Mouse (Mus musculus) embryonic facial prominence, embryonic 11.5 days (tissue): ENCODE data around the gene Gng2. TPM values are rescaled to one million over a fixed set of nuclear protein-coding genes. Genes with fewer than 3 reads are reported as not detected.

Source experiments
- ATAC-seq: fragments of 200-750 bp; cut with Nextera tagmentation; replicated peaks from 2 replicates; pipeline ENCODE4 v1.8.0; 2017; ENCODE audit warnings: low read depth; ENCODE audit not compliant: insufficient number of reproducible peaks, low FRiP score, low TSS enrichment
- DNase-seq: peaks from one replicate; pipeline ENCODE4 v3.0.0-alpha.2; 2015; ENCODE audit warnings: low spot score
- H3K27ac ChIP-seq: fragments of 300-500 bp; sonication (generic); replicated peaks from 2 replicates; pipeline ENCODE4 v1.5.1; 2014; ENCODE audit warnings: mild to moderate bottlenecking, low read depth, low read length, control low read depth
- H3K27me3 ChIP-seq: fragments of 300-500 bp; sonication (generic); 2 replicates; pipeline ENCODE4 v1.6.1; 2014; ENCODE audit warnings: mild to moderate bottlenecking, low read length, moderate library complexity, mixed read lengths; ENCODE audit not compliant: control insufficient read depth, insufficient read depth
- H3K36me3 ChIP-seq: fragments of 300-500 bp; sonication (generic); replicated peaks from 2 replicates; pipeline ENCODE4 v1.6.1; 2014; ENCODE audit warnings: low read depth, mild to moderate bottlenecking, low read length, moderate library complexity, mixed read lengths; ENCODE audit not compliant: control insufficient read depth, insufficient read depth
- H3K4me1 ChIP-seq: fragments of 300-500 bp; sonication (generic); 2 replicates; pipeline ENCODE4 v1.6.1; 2014; ENCODE audit warnings: low read length, mixed read lengths; ENCODE audit not compliant: control insufficient read depth, insufficient read depth
- H3K4me2 ChIP-seq: fragments of 300-500 bp; sonication (generic); 2 replicates; pipeline ENCODE4 v1.6.1; 2014; ENCODE audit warnings: low read depth, mild to moderate bottlenecking, control low read depth, low read length, moderate library complexity
- H3K4me3 ChIP-seq: fragments of 300-500 bp; sonication (generic); 2 replicates; pipeline ENCODE4 v1.5.1; 2014; ENCODE audit warnings: low read depth, low read length, control low read depth
- H3K9ac ChIP-seq: fragments of 300-500 bp; sonication (generic); replicated peaks from 2 replicates; pipeline ENCODE4 v1.6.1; 2014; ENCODE audit warnings: mild to moderate bottlenecking, control low read depth, low read length
- H3K9me3 ChIP-seq: fragments of 300-500 bp; sonication (generic); replicated peaks from 2 replicates; pipeline ENCODE4 v1.6.1; 2016; ENCODE audit warnings: mild to moderate bottlenecking, low read length, inconsistent platforms, mixed read lengths; ENCODE audit not compliant: control insufficient read depth
- WGBS: fragments of 180-500 bp; shearing (Covaris S2); extraction: QIAGEN DNeasy Blood & Tissue Kit; methylation state at CpG from one replicate; pipeline ENCODE4 v1.1.7; 2014; 5-methylcytosine and 5-hydroxymethylcytosine counted together
- polyA plus RNA-seq: library from polyadenylated mRNA; unstranded; fragments of >200 nt; fragmentation: Nextera tagmentation; extraction: Ambion mirVana; gene quantifications from 2 replicates; pipeline ENCODE4 v1.2.1, GENCODE M21; 2014

Gng2 gene
- polyA plus RNA-seq, 1 experiment from 2014 or later, result 73.6 TPM

DNA sequence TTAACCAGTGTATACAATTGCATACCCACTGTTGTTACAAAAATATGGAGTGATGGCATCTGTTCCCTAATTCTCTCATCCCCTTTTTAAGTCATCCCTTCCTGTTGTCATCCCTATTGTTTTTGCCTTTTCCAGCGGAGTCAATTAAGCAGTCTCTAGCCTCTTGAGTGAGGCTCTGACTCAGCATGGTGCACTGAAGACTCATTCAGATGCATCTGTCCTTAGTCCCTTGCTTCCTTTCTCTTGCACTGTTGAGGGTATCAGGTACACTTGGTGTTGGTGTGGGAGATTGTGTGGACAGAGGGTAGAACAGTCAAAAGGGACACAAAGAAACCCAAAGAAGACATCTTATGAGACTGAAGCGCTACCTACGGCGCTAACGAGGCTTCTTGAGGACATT lies 19.4 kb upstream of the Gng2 start:
- ATAC-seq (no peak), DNase-seq (no peak)
- Histone ChIP-seq H3K4me1 (no peaks in the 10 kb centered on the region), H3K36me3 (no peaks in the 10 kb centered on the region), H3K4me3 (no peak overlapping the region), H3K9ac (no peak overlapping the region), H3K4me2 (no peak overlapping the region), H3K9me3 (no peaks in the 10 kb centered on the region), H3K27ac (no peak overlapping the region), H3K27me3 (no peaks in the 10 kb centered on the region)
- 69% methylated on average over 5 of the region's 5 CpGs for WGBS

DNA sequence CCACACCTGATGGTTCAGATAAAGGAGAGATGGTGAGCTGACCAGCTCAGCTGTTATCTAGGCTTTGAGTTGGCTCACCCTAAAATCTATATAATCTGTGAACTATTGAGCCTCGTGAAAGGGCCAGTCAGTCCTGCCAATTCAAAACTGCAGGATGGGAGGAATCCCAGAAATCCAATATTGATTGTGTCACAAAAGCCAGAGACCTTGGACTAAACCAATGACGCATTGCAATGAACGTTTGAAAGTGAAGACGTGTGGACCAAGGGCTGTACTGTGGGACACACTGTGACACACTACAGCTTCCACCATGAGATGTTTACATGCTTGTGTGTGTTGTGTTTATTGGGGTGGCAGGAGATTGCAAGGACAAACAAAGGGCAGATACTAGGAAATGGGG lies 18.5 kb upstream of the Gng2 start:
- H3K27ac ChIP-seq, result no peak overlapping the region
- ATAC-seq, result no peak

DNA sequence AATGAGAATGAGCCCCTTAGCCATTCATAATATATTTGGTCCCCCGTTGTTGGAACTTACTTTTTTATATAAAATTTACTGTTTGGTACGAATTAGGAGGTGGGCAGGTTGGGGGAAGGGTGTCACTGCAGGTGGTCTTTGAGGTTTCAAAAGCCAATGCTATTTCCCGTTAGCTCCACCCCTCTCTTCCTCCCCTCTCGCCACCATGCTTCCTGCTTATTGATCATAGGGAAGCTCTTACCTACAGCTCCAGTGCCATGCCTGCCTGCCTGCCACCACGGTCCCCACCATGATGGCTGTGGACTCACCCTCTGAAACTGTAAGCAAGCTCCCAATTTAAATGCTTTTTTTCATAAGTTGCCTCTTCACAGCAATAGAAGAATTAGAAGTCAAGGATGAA lies 16.6 kb upstream of the Gng2 start:
- WGBS, result 64% methylated on average over 5 of the region's 5 CpGs
- H3K4me2 ChIP-seq, result no peak overlapping the region

More for the DNA sequence above, 18.5 kb upstream of the Gng2 start:
- no peaks in the 10 kb centered on the region for H3K27me3 ChIP-seq
- H3K9ac ChIP-seq, result no peak overlapping the region
- H3K4me3 ChIP-seq, result no peak overlapping the region
- no peaks in the 10 kb centered on the region for H3K36me3 ChIP-seq
- no peaks in the 10 kb centered on the region for H3K4me1 ChIP-seq
- WGBS, result 89% methylated on average over 4 of the region's 4 CpGs
- no peak for DNase-seq
- no peaks in the 10 kb centered on the region for H3K9me3 ChIP-seq
- H3K4me2 ChIP-seq, result no peak overlapping the region

DNA sequence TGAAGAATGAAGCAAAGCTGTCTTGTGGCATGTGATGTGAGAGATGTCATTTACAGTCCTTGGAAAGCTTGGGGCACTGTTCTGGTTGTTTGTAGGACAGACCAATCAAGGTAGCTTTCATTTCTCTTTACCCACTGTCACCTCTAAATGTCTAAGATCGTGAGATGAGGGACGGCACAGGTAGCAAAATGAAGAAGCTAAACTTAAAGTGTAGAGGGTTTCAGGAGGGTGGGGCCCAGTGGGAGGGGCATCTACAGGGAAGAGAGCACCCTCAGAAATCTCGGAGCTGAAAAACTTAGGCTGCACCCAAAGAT lies 16.1 kb upstream of the Gng2 start:
- ATAC-seq (no peak), DNase-seq (no peak)
- H3K9me3 ChIP-seq, result no peaks in the 10 kb centered on the region
- no peak overlapping the region for H3K4me3 ChIP-seq
- no peaks in the 10 kb centered on the region for H3K4me1 ChIP-seq
- no peak overlapping the region for H3K9ac ChIP-seq
- no peaks in the 10 kb centered on the region for H3K27me3 ChIP-seq
- H3K27ac ChIP-seq, result no peak overlapping the region
- H3K4me2 ChIP-seq, result no peak overlapping the region
- WGBS, result 89% methylated on average over 3 of the region's 3 CpGs
- H3K36me3 ChIP-seq, result no peaks in the 10 kb centered on the region

More for the DNA sequence above, 16.6 kb upstream of the Gng2 start:
- no peak overlapping the region for H3K9ac ChIP-seq
- no peaks in the 10 kb centered on the region for H3K9me3 ChIP-seq
- no peaks in the 10 kb centered on the region for H3K36me3 ChIP-seq
- no peak overlapping the region for H3K27ac ChIP-seq
- H3K4me1 ChIP-seq, result no peaks in the 10 kb centered on the region
- no peak for ATAC-seq
- no peak overlapping the region for H3K4me3 ChIP-seq
- no peaks in the 10 kb centered on the region for H3K27me3 ChIP-seq
- DNase-seq, result no peak

DNA sequence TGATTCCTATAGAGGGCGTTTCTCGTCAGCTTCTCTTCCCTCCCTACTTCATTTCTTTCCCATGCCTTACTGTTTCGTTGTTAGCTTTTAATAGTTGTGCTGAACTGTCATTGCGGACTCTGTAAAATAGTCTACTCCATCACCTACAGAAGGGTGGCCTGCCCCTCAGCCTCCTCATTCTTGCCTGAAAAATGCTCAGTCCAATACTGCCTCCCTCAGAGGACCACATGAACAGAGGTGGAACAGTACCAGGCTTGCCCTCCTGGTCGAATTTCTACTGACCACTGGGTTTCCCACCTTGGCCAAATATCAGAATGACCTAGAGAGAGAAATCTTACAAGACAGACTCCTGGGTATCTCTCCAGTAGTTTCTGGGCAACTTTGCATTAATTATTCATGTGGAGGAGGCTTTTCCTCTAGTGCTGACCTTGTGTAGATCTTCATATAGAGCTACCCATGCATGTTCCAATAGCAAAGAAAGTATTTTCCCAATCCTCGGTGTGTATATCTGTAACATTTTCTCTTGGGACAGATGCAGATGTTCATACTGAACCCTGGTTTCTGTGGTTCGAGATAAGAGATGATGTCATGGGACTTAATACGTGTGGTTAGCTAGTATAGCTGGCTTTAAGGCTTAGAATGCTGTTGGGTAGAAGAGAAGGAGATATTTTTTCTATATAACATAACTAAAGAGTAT lies 15.6 kb upstream of the Gng2 start:
- no peaks in the 10 kb centered on the region for H3K36me3 ChIP-seq
- no peaks in the 10 kb centered on the region for H3K9me3 ChIP-seq
- H3K27me3 ChIP-seq, result no peaks in the 10 kb centered on the region
- ATAC-seq, result no peak
- H3K27ac ChIP-seq, result no peak overlapping the region
- no peak overlapping the region for H3K9ac ChIP-seq
- H3K4me2 ChIP-seq, result no peak overlapping the region
- WGBS, result 83% methylated on average over 8 of the region's 8 CpGs
- no peak for DNase-seq
- no peak overlapping the region for H3K4me3 ChIP-seq
- no peaks in the 10 kb centered on the region for H3K4me1 ChIP-seq

DNA sequence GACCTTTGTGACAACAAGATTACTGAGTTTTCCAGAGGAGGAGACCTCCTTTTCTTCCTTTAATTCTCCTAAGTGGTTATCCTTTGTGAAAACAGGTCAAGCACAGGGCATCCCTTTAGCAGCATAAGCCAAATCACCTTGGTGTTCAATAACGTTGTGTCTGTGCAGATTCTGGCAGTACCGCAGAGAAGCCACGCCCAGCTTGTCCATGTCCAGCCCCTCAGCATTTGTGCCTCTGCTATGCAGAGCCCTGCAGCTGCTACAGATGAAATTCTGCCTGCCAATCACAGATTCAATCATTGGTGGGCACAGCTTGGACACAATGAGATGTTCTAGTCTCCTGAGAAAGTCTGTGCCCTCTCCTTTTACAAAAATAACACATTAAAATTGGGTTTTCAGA lies 14.4 kb upstream of the Gng2 start:
- H3K4me2 ChIP-seq, result no peak overlapping the region
- DNase-seq, result peak; percentile 34
- no peak for ATAC-seq
- H3K27me3 ChIP-seq, result no peaks in the 10 kb centered on the region
- no peaks in the 10 kb centered on the region for H3K4me1 ChIP-seq
- 37% methylated on average over 3 of the region's 3 CpGs for WGBS
- no peak overlapping the region for H3K9ac ChIP-seq
- H3K27ac ChIP-seq, result no peak overlapping the region
- no peaks in the 10 kb centered on the region for H3K9me3 ChIP-seq
- H3K4me3 ChIP-seq, result no peak overlapping the region
- H3K36me3 ChIP-seq, result no peaks in the 10 kb centered on the region

DNA sequence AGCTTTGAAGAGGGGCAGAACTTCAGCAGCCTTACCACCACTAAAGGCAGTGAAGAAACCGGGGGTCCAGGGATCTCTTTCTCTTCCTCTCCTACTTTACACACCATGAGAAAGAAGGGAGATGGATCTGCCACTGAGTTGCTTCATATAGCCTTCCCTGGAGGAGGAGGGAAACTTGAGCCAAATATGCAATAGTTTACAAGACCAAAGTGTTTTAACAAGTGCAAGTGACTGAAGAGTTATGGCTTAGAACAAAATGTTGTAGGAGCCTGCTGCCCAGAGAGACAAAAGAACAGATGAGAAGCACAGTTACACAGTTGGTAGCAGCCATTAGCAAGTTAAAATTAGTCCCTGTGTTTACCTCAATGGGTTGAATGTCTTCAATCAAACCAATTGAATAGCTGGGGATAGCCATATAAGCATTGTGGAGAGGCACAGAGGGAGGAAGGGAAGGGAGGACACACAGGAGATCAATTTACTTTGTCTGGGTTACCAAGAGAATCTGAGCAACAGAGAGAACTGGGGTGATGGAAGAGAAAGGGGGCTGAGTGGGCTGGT lies 13.1 kb upstream of the Gng2 start:
- no peaks in the 10 kb centered on the region for H3K27me3 ChIP-seq
- H3K36me3 ChIP-seq, result no peaks in the 10 kb centered on the region
- no peak overlapping the region for H3K4me3 ChIP-seq
- H3K4me1 ChIP-seq, result peaks cover 7% of the 10 kb centered on the region
- WGBS, result 78% methylated on average over 1 of the region's 1 CpGs
- no peak for DNase-seq
- no peak for ATAC-seq
- H3K9ac ChIP-seq, result no peak overlapping the region
- no peak overlapping the region for H3K27ac ChIP-seq
- H3K9me3 ChIP-seq, result no peaks in the 10 kb centered on the region
- H3K4me2 ChIP-seq, result no peak overlapping the region

DNA sequence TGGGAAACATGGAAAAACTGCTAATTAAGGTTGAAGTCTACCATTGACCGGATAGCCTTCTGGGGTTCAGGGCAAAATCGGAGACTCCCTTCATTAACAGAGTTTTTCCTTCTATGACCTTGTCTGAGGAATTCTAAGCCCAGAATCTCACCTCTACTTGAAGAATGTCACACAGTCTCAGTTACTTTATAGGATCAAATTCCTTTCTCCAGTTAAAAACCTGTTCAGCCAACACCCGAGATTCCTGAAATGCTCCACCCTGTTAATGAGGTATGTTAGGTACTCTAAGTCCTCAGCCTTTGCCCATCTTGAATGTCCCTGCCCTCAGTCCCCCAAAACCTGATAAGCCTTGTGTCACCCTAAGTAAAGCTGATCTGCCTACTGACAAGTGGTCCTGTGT lies 11.0 kb upstream of the Gng2 start:
- WGBS, result 78% methylated on average over 3 of the region's 3 CpGs
- no peak overlapping the region for H3K27ac ChIP-seq
- ATAC-seq (no peak), DNase-seq (no peak)
- H3K36me3 ChIP-seq, result no peaks in the 10 kb centered on the region
- H3K4me3 ChIP-seq, result no peak overlapping the region
- no peaks in the 10 kb centered on the region for H3K27me3 ChIP-seq
- no peak overlapping the region for H3K9ac ChIP-seq
- no peak overlapping the region for H3K4me2 ChIP-seq
- no peaks in the 10 kb centered on the region for H3K9me3 ChIP-seq
- H3K4me1 ChIP-seq, result peaks cover 11% of the 10 kb centered on the region
